Mouse (Mus musculus): Measurements from ENCODE around the gene Fancf.

Fancf gene

DNA sequence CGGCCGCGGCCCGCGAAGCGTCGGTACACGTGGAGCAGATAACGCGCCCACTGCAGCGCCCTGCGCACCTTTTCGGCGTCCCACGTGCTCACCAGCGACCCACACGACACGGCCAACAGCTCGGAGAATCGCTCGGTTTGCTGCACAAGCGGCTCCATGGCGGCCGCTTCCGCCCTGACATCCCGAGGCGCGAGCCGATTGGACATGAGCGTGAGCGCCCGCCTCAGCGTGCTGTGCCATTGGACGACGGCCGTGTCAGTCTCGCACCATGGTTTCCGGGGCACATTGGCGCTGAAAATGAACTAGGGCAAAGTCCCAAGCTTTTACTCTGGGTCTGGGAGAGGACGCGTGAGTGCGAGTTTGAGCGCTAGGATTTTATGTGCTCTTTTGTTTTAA, at the start of gene Fancf:
Gene Fancf, minus strand, starts transcription at position 171 of the 396 bp plus-strand sequence.
- in situ Hi-C loops (cut with MboI, MseI) = no loop called here

- in situ Hi-C loops (cut with MboI, MseI) = no loop called here
Measured at GRCm38 (mm10) chr7:51899066-51899465, 37.0 kb upstream of the Fancf start.

- in situ Hi-C loops (cut with MboI, MseI) = no loop called here
Measured at GRCm38 (mm10) chr7:51894939-51895338, 32.9 kb upstream of the Fancf start.

DNA sequence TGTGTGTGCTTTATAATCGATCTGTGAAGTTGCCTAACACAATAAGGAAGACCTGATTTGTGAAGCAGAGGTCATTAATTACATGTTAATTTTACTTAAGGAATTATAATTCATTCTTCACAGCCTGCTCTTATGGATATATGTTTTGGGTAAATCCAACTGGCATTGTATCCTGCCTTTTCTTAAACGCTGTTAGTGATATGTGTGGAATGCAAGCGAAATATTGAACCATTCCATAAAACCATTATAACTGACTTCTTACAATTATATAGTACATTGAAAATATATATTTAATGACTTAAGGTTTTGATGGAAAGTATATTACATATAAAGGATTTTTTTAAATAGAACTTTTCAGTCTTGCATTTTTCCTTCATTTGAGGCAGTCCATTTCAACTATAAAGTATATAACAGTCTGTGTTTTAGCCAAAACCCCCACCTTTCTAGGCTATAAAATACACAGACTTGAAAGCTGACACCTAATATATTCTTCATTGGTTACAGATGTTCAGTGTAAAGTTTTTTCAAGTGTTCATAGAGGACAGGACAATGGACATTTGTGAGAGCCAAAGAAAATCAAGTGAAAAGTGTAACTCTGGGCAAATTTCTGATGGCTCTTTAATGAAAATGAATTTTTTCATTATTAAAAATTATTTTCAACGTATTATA, 32.2 kb upstream of the Fancf start:
- in situ Hi-C loops (cut with MboI, MseI) = no loop called here

DNA sequence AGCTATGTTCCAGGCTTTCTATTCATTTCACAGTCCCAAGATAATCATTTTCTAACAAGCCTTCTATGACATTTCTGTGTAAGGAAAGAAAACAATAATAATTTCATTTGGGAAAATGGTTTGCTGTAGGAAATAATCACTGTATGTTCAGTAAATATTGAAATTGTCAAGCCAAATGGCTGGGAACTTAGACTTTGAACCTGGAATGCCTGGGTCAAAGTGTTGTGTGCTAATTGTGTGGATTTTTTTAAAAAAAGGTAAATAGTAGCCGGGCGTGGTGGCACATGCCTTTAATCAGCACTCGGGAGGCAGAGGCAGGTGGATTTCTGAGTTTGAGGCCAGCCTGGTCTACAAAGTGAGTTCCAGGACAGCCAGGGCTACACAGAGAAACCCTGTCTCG, 30.9 kb upstream of the Fancf start:
- in situ Hi-C loops (cut with MboI, MseI) = no loop called here

DNA sequence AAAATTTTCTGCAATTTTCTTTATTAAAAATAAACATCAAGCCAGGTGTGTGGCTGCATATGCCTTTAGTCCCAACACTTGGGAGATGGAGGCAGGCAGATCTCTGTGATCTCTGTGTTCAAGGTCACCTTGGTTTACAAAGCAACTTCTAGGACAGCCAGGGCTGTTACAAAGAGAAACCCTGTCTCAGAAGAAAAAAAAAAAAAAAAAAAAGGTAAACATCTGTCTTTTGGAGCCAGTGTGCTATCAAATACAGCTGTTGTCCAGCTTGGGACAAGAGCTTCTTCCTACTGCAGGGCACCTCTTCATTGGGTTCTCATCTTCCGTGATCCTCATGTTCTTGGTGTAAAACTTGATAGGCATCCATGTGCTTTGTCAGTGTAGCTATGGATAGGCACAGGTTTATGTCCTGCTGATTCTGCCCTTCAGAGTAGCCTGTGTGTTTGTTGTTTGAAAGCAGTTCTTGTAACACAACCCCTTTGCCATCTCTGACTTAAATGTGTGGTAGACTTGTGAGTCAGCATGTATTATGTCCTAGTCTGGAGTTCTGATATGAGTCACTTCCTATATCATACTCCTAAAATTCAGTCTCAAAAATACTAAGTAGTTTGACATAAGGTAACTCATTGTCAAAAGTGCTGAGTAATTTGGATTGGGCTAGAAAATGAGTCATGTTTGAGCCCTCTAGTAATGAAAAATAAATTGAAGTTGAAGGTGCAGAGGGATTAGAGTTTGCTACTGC, 30.3 kb upstream of the Fancf start:
- in situ Hi-C loops (cut with MboI, MseI) = no loop called here

GRCm38 (mm10) chr7:51889601-51890000, 27.5 kb upstream of the Fancf start:
- in situ Hi-C loops (cut with MboI, MseI) = no loop called here

- in situ Hi-C loops (cut with MboI, MseI) = no loop called here
Measured at GRCm38 (mm10) chr7:51887678-51888567, 25.9 kb upstream of the Fancf start.

- in situ Hi-C loops (cut with MboI, MseI) = no loop called here
Measured at GRCm38 (mm10) chr7:51885345-51885744, 23.3 kb upstream of the Fancf start.

- in situ Hi-C loops (cut with MboI, MseI) = no loop called here
Measured at GRCm38 (mm10) chr7:51880121-51880520, 18.1 kb upstream of the Fancf start.

DNA sequence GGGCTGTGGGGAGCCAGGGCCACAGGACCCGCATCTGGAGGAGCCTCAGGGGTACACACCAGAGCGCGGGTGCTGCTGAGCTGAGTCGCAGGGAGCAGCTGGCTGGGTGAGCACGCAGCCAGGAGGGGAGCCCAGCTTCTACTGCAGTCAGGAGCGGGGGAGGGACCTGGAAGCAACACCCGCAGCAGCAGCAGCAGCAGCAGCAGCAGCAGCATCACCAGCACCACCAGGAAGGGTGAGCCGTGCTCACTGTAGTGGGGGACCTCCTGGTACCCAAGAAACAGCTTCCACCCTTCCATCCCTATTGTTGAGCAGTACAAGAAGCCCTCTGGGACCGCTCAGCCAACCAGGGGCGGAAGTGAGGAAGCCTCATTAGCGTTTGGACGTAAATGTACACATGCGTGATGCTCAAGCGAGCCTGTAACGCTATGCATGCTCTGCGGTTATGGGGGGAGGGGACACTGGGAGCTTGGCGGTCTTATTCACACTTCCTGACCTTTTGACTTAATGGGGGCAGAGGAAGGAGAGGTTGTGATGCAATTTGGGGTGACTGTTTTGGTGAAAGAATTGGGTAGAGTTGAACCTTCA, 17.2 kb upstream of the Fancf start:
- in situ Hi-C loops (cut with MboI, MseI) = no loop called here

- in situ Hi-C loops (cut with MboI, MseI) = no loop called here
Measured at GRCm38 (mm10) chr7:51878730-51879129, 16.7 kb upstream of the Fancf start.

GRCm38 (mm10) chr7:51876316-51876715, 14.2 kb upstream of the Fancf start:
- in situ Hi-C loops (cut with MboI, MseI) = no loop called here

- in situ Hi-C loops (cut with MboI, MseI) = no loop called here
Measured at GRCm38 (mm10) chr7:51872597-51872996, 10.5 kb upstream of the Fancf start.

DNA sequence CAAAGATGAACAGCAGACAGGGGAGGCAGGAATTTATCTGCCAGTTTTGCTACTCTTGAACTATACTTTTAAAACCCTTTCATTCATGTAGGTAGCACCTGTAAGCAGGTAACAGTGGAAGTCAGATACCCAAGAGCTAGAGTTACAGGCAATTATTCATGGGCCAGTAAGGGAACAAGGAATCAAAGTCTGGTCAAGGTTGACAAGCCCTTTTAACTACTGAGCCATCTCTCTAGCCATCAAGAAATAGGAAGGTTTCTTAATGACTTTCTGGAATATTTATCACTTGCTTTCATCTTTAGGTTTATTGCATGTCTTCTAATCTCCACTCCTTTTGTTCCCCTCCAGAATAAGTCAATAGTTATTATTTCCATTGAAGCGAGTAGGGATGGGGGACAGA, 10.0 kb upstream of the Fancf start:
- in situ Hi-C loops (cut with MboI, MseI) = no loop called here

DNA sequence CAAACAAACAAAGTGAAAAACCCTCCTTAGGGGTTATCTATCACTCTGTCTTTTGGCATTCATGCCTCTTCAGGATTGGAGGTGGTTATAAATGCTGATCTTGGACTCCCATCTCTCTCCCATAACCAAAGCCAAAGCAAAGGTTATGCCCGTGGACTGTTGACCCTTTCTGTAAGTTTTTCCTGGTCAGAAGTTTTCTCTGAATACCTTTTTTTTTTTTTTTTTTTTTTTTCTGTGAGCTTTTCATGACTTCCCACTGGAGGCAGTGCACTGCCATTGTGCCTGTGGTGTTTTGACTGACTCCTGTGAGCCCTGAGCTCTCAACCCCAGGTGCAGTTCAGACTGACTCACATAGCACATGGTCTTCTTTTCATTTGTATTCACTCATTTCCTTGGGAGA, 5.9 kb upstream of the Fancf start:
- in situ Hi-C loops (cut with MboI, MseI) = no loop called here

DNA sequence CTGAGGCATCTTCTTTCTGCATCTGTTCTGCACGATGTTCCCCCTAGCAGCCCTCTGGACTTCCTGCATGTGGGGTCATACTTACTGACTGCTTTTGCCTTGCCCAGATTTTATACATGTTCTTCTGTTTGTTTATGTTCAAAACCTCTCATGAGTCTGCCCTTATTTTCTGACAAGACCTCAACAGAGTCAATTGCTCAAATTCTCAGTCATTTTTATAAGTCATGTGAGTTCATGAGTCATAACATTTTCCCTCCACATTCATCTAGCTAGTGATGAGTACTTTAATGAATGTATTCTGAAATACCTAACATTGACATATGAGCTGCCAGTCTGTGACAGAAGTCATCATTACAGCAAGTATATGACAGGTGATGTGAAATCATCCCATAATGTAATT, 3.3 kb upstream of the Fancf start:
- in situ Hi-C loops (cut with MboI, MseI) = no loop called here

DNA sequence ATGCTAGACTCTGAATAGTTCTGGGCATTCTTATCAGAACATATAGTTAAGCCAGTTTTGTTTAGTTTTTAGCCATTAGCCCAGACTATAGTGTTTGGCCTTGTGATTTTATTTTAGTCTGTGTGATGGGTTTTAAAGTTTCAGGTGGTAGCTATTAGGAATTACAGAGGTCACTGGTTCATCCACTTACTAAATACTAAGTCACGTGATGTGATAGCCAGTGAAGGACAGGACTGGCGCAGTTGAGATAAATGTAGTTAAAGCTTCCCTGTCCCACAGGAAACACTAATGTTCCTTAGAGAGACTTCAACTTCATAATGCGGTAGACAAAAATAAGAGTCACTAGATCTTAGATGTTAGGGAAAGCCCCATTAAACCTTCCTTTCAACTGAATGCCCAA, 775 bp upstream of the Fancf start:
- in situ Hi-C loops (cut with MboI, MseI) = no loop called here

GRCm38 (mm10) chr7:51861250-51862096, 594 bp downstream of the Fancf start, which contains the start of gene Gas2:
Gas2 (plus strand) TSS chr7:51862015.
- in situ Hi-C loops (cut with MboI, MseI) = no loop called here

DNA sequence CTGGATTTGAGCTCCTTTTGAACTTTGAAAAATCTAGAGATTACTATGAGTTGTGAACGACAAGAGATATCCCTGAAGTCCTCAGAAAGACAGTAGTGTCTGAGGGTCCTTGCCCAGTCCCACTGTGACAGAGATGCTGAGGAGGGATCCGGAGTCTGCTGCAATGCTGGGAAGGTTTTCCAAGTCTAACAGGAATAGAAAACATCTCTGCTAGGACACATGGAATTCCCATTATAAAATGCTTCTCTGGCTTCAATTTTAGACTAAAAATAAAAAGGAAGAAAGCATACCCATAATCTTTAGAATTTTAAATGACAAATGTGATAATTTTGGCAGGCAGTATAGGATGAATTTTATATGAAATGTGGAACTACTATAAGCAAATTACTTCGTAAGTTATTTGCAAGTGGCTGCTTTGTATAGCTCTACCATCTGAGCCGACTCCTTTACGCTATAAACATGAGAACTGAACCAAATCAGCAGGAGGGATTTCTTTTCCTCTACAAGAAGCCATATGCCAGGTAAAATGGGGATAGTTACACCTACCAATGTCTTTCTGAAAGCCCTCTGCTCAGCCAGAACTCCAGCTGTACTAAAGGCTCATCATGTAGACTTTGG, 10.1 kb downstream of the Fancf start:
- in situ Hi-C loops (cut with MboI, MseI) = no loop called here

DNA sequence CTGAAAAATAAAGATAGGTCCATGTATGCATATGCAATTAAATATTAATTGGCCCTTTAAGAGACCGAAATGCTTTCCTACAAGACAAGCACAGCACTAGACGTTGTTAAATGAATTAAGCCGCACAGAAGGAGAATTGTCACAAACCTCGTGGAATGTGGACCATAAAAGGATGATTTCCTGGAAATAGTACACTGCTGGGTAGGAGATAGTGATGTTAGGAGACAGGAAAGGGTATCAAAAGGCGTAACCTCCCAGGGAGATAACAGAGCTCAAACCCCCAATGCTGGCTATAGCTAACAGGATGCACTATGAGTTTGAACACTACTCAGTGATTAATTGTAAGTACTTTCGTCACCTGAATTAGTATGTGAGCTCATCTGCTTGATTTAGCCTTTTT, 11.2 kb downstream of the Fancf start:
- in situ Hi-C loops (cut with MboI, MseI) = no loop called here
